Mouse (Mus musculus): ENCODE data around the gene Klf3. TPM values are rescaled to one million over a fixed set of nuclear protein-coding genes. Genes with fewer than 3 reads are reported as not detected.

Klf3 gene
- polyA plus RNA-seq, 1 experiment from 2014 or later, result 41.2 TPM

DNA sequence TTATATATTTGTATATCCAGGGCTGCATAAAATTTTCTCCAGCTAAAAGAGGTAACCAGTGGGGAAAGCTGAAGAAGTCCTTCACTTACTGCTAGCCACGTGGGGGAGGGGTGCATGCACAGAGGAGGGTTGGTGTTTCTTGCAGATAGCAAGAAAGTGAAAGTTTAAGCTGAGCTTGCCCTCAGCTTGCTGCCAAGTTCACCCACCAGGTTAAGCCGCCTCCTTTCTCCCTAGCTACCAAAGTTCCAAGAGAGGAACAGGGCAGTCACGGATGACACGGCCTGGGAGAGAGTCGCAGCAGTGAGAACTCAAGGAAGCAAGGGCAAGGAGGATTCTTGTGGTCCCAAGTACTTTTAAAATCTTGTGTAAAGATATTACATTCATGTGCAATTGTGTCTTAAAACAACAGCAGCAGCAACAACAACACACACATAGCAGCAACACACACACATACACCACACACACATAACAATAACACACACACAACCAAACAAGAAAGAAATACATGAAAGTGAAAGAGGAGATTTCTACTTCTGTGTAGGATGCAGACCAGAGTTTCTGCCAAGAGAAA, 57.8 kb downstream of the Klf3 start:
- Histone ChIP-seq H3K4me3 (ENCODE audit: low read length) (peak overlapping the region; percentile 20), H3K36me3 (ENCODE audit: control insufficient read depth, insufficient read depth) (no peaks in the 10 kb centered on the region), H3K4me2 (ENCODE audit: low read depth, low read length) (peak overlapping the region; percentile 58), H3K9me3 (replicated peaks; ENCODE audit: control insufficient read depth, low read length) (peaks cover 2% of the 10 kb centered on the region; the same call in 1 of the 2 replicates), H3K27ac (ENCODE audit: low read length) (peak overlapping the region; percentile 80), H3K4me1 (ENCODE audit: control insufficient read depth, insufficient read depth, low read length) (peaks cover 26% of the 10 kb centered on the region), H3K27me3 (ENCODE audit: control insufficient read depth, insufficient read depth, low read length) (no peaks in the 10 kb centered on the region), H3K9ac (ENCODE audit: low read length) (peak overlapping the region; percentile 60)
- no peak for ATAC-seq (replicated peaks; ENCODE audit: extremely low read depth, insufficient read depth, low FRiP score)
- WGBS, result 29% methylated on average over 5 of the region's 5 CpGs

DNA sequence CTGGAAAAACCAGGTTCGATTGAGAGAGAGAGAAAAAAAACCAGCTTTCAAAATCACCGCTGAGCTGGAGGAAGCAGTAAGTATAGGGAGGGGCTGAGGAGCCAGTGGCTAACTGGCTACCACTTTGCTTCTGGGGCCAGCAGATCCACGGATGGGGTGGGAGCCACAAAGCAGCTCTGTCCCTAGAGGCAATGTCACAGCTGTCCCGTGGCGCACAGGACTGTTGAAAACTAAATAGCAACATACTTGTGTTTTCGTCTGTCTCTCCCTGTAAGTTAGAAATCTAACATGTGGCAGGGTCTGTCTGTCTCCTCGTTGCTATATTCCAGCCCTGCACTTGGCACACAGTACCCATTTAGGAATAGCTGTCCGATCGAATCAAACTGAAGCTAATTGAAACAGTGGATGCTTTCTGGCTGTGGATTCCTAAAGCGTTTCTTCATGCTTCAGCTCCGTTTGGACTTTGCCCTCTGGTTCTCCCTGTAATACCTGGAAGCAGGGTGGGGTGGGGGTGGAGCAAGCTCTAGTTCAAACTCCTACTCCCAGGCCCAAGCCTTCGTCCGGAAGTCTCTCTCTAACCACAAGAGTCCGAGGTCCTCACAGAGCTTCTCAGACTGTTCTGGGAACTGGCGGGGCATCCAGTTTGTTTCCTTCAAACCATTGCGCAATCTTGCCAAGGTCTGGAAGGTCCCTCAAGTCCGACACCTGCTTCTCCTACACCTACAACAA, 58.4 kb downstream of the Klf3 start:
- no peaks in the 10 kb centered on the region for H3K9me3 ChIP-seq (replicated peaks; ENCODE audit: control insufficient read depth, low read length)
- peak overlapping the region; percentile 20 for H3K4me3 ChIP-seq (ENCODE audit: low read length)
- peak overlapping the region; percentile 80 for H3K27ac ChIP-seq (ENCODE audit: low read length)
- peak; percentile 43; the same call in 1 of the 2 replicates for ATAC-seq (replicated peaks; ENCODE audit: extremely low read depth, insufficient read depth, low FRiP score)
- WGBS, result 39% methylated on average over 17 of the region's 17 CpGs
- peak overlapping the region; percentile 58 for H3K4me2 ChIP-seq (ENCODE audit: low read depth, low read length)
- H3K4me1 ChIP-seq (ENCODE audit: control insufficient read depth, insufficient read depth, low read length), result peaks cover 29% of the 10 kb centered on the region
- peak overlapping the region; percentile 60 for H3K9ac ChIP-seq (ENCODE audit: low read length)
- H3K27me3 ChIP-seq (ENCODE audit: control insufficient read depth, insufficient read depth, low read length), result no peaks in the 10 kb centered on the region
- no peaks in the 10 kb centered on the region for H3K36me3 ChIP-seq (ENCODE audit: control insufficient read depth, insufficient read depth)

DNA sequence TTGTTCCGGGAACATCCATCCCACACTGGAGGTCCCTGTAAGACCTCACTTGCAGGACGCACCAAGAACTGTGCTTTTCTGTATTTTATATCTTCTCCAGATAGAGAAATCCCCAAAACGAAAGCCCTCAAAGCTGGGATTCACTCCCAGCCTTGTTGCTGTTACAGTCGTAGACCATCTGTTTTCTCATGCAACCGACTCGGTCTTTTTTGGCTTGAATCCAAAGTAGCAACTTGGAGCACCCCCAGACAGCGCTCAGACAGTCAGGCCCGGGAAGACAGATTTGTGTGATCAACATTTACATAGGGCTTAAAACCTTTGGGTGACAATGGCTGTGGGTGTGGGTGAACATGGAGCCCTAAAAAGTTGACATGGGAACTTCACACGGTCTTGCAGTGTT, 59.1 kb downstream of the Klf3 start:
- H3K36me3 ChIP-seq (ENCODE audit: control insufficient read depth, insufficient read depth), result no peaks in the 10 kb centered on the region
- no peaks in the 10 kb centered on the region for H3K9me3 ChIP-seq (replicated peaks; ENCODE audit: control insufficient read depth, low read length)
- no peak overlapping the region for H3K4me3 ChIP-seq (ENCODE audit: low read length)
- 51% methylated on average over 9 of the region's 9 CpGs for WGBS
- H3K27me3 ChIP-seq (ENCODE audit: control insufficient read depth, insufficient read depth, low read length), result no peaks in the 10 kb centered on the region
- H3K9ac ChIP-seq (ENCODE audit: low read length), result no peak overlapping the region
- peaks cover 29% of the 10 kb centered on the region for H3K4me1 ChIP-seq (ENCODE audit: control insufficient read depth, insufficient read depth, low read length)
- no peak for ATAC-seq (replicated peaks; ENCODE audit: extremely low read depth, insufficient read depth, low FRiP score)
- no peak overlapping the region for H3K4me2 ChIP-seq (ENCODE audit: low read depth, low read length)
- peak overlapping the region; percentile 80 for H3K27ac ChIP-seq (ENCODE audit: low read length)

DNA sequence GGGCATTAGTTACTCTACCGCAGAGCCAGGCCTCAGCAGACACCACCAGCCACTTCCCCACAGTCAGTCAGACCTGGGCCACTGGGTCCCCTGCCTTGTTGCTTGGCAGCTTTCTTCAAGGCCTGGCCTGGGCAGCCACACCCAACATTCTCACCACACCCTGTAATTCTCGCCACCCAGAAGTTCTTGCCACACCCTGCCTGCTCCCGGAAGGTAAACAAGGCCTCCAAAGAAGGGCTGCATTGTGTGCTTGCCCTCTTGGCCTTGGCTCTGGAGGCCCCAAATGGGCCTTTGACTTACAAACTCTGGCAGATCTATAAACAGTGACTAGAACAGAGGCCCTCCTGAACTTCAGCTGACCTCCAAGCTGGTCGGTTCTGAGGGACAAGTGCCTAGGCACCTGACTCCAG, 61.5 kb downstream of the Klf3 start:
- Histone ChIP-seq H3K4me3 (ENCODE audit: low read length) (no peak overlapping the region), H3K9ac (ENCODE audit: low read length) (peak overlapping the region; percentile 31; the same call in 1 of the 2 replicates), H3K9me3 (replicated peaks; ENCODE audit: control insufficient read depth, low read length) (no peaks in the 10 kb centered on the region), H3K4me1 (ENCODE audit: control insufficient read depth, insufficient read depth, low read length) (peaks cover 29% of the 10 kb centered on the region), H3K36me3 (ENCODE audit: control insufficient read depth, insufficient read depth) (no peaks in the 10 kb centered on the region), H3K27me3 (ENCODE audit: control insufficient read depth, insufficient read depth, low read length) (no peaks in the 10 kb centered on the region), H3K4me2 (ENCODE audit: low read depth, low read length) (no peak overlapping the region), H3K27ac (ENCODE audit: low read length) (peak overlapping the region; percentile 18)
- ATAC-seq (replicated peaks; ENCODE audit: extremely low read depth, insufficient read depth, low FRiP score), result no peak
- WGBS, result 35% methylated on average over 4 of the region's 4 CpGs

DNA sequence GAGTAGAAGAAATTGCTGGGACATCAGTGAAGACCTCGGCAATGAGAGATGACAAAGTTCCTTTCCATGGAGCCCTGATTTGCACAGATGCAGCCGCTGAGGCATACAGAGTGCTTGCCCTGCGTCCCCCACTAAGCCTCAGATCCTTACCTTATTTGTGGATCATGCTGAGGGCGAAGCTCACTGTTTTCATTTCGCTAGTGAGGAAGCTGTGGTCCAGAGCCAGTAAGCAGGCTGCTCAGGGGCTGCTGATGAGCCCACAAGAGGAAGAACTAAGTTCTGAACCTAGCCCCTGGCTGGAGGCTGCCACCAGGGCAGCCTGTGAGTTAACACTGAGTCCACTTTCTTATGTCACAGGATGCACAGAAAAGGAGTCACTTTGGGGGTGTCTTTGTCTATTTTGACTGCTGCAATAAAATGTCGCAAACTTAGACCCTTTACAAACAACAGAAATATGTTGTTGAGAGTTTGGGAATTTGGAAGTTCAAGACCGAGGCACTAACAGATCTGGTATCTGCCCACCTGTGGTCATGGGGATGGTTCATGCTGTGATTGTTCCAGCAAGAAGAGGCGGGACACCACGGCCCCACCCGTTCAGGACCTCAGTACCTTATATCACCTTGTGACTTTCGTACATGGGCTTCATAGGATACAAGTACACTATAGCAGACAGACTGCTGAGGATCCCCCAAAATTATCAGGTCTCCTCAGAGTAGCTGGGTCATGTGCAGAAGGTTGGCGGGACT, 62.2 kb downstream of the Klf3 start:
- ATAC-seq (replicated peaks; ENCODE audit: extremely low read depth, insufficient read depth, low FRiP score), result no peak
- no peak overlapping the region; the same call in 1 of the 2 replicates for H3K27ac ChIP-seq (ENCODE audit: low read length)
- 80% methylated on average over 12 of the region's 12 CpGs for whole genome bisulfite sequencing

DNA sequence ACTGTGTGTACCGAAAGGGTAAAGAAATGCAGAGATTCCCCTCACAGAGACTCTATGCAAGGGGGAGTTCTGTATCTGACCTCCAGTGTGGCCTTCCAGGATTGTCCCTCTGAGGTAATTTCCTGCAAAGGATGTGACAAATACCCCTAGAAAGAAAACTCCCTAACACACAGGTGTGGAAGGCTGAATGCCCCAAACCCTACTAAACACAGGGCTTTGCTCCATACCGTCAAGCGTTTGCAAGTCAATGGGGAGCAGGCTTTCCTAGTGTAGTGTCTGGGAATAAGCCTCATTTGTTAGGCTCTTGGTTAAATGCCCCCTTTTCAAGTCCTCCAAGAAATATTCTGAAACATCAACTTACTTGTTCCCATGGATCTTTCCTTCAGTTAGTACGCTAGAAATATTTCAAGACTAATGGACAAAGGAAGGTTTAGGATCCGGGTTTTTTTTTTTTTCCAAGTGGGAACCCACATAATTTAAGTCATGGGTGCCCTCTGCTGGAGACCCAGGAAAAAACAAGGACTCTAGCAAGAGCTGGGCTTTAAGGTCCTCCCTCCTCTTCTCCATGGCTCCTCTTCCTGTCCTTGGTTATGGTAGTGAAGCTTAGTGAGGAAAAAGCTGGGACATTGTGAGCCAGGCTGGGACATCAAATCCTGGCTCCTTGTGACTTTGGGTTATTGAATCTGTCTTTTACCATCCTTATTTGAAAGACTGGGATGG, 63.3 kb downstream of the Klf3 start:
- ATAC-seq (replicated peaks; ENCODE audit: extremely low read depth, insufficient read depth, low FRiP score), result 0 out of 2 replicates have a peak, but pooled peaks have one; percentile 11
- Histone ChIP-seq H3K4me1 (ENCODE audit: control insufficient read depth, insufficient read depth, low read length) (peaks cover 19% of the 10 kb centered on the region), H3K9ac (ENCODE audit: low read length) (0 out of 2 replicates have a peak overlapping the region, but pooled peaks have one; percentile 31), H3K4me3 (ENCODE audit: low read length) (no peak overlapping the region), H3K4me2 (ENCODE audit: low read depth, low read length) (no peak overlapping the region), H3K27ac (ENCODE audit: low read length) (no peak overlapping the region), H3K9me3 (replicated peaks; ENCODE audit: control insufficient read depth, low read length) (no peaks in the 10 kb centered on the region), H3K36me3 (ENCODE audit: control insufficient read depth, insufficient read depth) (no peaks in the 10 kb centered on the region), H3K27me3 (ENCODE audit: control insufficient read depth, insufficient read depth, low read length) (no peaks in the 10 kb centered on the region)
- 47% methylated on average over 5 of the region's 5 CpGs for WGBS

More for the DNA sequence above, 62.2 kb downstream of the Klf3 start:
- no peaks in the 10 kb centered on the region for H3K9me3 ChIP-seq (replicated peaks; ENCODE audit: control insufficient read depth, low read length)
- no peak overlapping the region for H3K4me2 ChIP-seq (ENCODE audit: low read depth, low read length)
- H3K4me3 ChIP-seq (ENCODE audit: low read length), result no peak overlapping the region
- no peaks in the 10 kb centered on the region for H3K27me3 ChIP-seq (ENCODE audit: control insufficient read depth, insufficient read depth, low read length)
- H3K36me3 ChIP-seq (ENCODE audit: control insufficient read depth, insufficient read depth), result no peaks in the 10 kb centered on the region
- peaks cover 26% of the 10 kb centered on the region for H3K4me1 ChIP-seq (ENCODE audit: control insufficient read depth, insufficient read depth, low read length)
- H3K9ac ChIP-seq (ENCODE audit: low read length), result peak overlapping the region; percentile 31; the same call in 1 of the 2 replicates

DNA sequence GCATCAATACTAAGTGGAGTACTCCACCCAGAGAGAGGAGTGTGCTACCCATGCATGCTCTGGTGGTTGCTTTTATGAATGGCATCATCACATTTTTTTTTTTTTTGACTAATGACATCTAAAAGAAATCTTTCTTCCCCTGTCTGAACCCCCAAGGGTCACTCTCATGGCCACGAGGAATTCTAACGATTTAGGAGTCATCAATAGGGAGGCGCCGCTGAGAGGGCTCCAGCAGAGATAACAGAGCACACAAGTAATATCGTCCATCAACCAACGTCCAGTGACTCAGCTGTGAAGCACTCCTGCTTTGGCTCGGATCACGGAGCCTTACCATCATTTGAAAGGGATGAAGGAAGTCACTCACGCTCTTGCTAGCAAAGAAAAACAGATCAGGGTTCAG, 63.9 kb downstream of the Klf3 start:
- no peak overlapping the region for H3K27ac ChIP-seq (ENCODE audit: low read length)
- H3K9me3 ChIP-seq (replicated peaks; ENCODE audit: control insufficient read depth, low read length), result no peaks in the 10 kb centered on the region
- no peaks in the 10 kb centered on the region for H3K27me3 ChIP-seq (ENCODE audit: control insufficient read depth, insufficient read depth, low read length)
- H3K4me2 ChIP-seq (ENCODE audit: low read depth, low read length), result no peak overlapping the region
- no peak overlapping the region for H3K9ac ChIP-seq (ENCODE audit: low read length)
- ATAC-seq (replicated peaks; ENCODE audit: extremely low read depth, insufficient read depth, low FRiP score), result no peak
- 33% methylated on average over 9 of the region's 9 CpGs for WGBS
- peaks cover 14% of the 10 kb centered on the region for H3K4me1 ChIP-seq (ENCODE audit: control insufficient read depth, insufficient read depth, low read length)
- no peaks in the 10 kb centered on the region for H3K36me3 ChIP-seq (ENCODE audit: control insufficient read depth, insufficient read depth)
- H3K4me3 ChIP-seq (ENCODE audit: low read length), result no peak overlapping the region

DNA sequence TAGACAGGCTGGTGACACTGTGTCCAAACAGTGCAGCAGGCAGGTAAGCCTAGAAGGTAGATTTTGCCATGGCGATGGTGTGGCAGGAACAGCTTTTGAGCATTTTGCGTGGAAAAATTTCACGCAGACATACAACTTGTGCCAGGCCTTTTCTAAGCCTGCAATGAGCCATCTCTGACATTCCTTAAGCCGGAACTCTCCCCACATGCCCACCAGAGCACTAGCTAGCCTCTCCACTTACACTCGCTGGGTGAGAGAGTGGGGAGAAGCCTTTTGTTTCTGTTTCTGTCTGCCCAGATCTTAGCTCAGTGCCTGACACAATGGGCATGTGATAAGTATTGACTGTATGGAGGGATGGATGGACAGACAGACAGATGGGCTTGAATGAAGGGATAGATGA, 64.4 kb downstream of the Klf3 start:
- H3K4me1 ChIP-seq (ENCODE audit: control insufficient read depth, insufficient read depth, low read length), result peaks cover 11% of the 10 kb centered on the region
- no peak overlapping the region for H3K27ac ChIP-seq (ENCODE audit: low read length)
- no peaks in the 10 kb centered on the region for H3K27me3 ChIP-seq (ENCODE audit: control insufficient read depth, insufficient read depth, low read length)
- no peak for ATAC-seq (replicated peaks; ENCODE audit: extremely low read depth, insufficient read depth, low FRiP score)
- no peak overlapping the region for H3K4me2 ChIP-seq (ENCODE audit: low read depth, low read length)
- no peak overlapping the region for H3K9ac ChIP-seq (ENCODE audit: low read length)
- WGBS, result 86% methylated on average over 5 of the region's 5 CpGs
- H3K9me3 ChIP-seq (replicated peaks; ENCODE audit: control insufficient read depth, low read length), result no peaks in the 10 kb centered on the region
- no peak overlapping the region for H3K4me3 ChIP-seq (ENCODE audit: low read length)
- no peaks in the 10 kb centered on the region for H3K36me3 ChIP-seq (ENCODE audit: control insufficient read depth, insufficient read depth)

Measured in heart, embryonic 16.5 days (tissue).